Mouse (Mus musculus) olfactory bulb, adult 2 months (tissue): Measurements from ENCODE around the gene Cacnb3. TPM values are rescaled to one million over a fixed set of nuclear protein-coding genes. Genes with fewer than 3 reads are reported as not detected.

ENCODE experiments used
- H3K27ac ChIP-seq: fragments of 200-500 bp; 2 replicates; pipeline ENCODE4 v1.5.1; 2012; ENCODE audit warnings: low read depth, low read length; ENCODE audit not compliant: insufficient read depth
- H3K4me1 ChIP-seq: fragments of 200-500 bp; 2 replicates; pipeline ENCODE4 v1.6.1; 2012; ENCODE audit warnings: low read length; ENCODE audit not compliant: control insufficient read depth, insufficient read depth
- H3K4me3 ChIP-seq: fragments of 200-500 bp; 2 replicates; pipeline ENCODE4 v1.5.1; 2012; ENCODE audit warnings: mild to moderate bottlenecking, low read depth, low read length, moderate library complexity; ENCODE audit not compliant: insufficient read depth
- CTCF ChIP-seq: fragments of 200-500 bp; IDR thresholded peaks from 2 replicates; pipeline ENCODE4 v1.5.1; 2012; ENCODE audit warnings: low read depth, mild to moderate bottlenecking, low read length, moderate library complexity; ENCODE audit not compliant: insufficient read depth
- POLR2A ChIP-seq: fragments of 200-500 bp; IDR thresholded peaks from 2 replicates; pipeline ENCODE4 v1.6.1; 2012; ENCODE audit warnings: mild to moderate bottlenecking, low read depth, low read length, moderate library complexity; ENCODE audit not compliant: insufficient read depth
- WGBS: fragments of 180-500 bp; shearing (Covaris S2); methylation state at CpG from one replicate; pipeline ENCODE4 v1.1.7; 2018; 5-methylcytosine and 5-hydroxymethylcytosine counted together
- polyA plus RNA-seq: library from polyadenylated mRNA; stranded (reverse); fragments of >200 nt; gene quantifications from 2 replicates; pipeline ENCODE4 v1.2.4, GENCODE M21; 2012; ENCODE audit warnings: low replicate concordance; ENCODE audit not compliant: missing spikeins, insufficient read depth, insufficient read length

Gene Cacnb3
- polyA plus RNA-seq, 1 experiment = not detected

DNA sequence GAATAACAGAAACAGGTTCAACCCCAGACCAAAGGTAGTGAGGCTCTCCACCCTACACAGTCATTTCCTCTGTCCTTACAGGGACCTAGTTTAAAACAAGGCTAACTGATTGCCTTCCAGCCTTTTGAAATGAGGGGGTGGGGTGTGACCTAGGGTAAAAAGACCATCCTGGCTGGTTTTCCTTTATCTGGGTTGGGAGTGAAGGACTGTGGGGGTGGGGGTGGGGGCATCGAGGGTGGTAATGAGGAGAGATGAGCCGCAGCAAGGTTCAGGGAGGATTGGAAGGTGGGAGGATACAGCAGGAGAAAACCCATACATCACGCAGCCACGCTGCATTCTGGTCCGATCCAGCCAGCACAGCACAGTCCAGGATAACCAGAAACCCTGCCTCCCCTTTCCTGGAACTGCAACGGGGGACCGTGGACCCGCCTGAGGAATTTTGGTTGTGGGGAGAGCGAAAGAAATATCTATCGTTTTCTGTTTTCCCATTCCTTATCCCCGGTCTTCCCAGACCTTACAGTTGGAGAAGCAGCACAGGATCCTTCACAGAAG is 44.4 kb downstream of the Cacnb3 start:
- Histone ChIP-seq H3K4me3 (peak overlapping the region; percentile 43), H3K4me1 (peaks cover 28% of the 10 kb centered on the region), H3K27ac (no peak overlapping the region)
- TF ChIP-seq CTCF (no peak), POLR2A (no peak)
- 7% methylated on average over 11 of the region's 11 CpGs for WGBS

- TF ChIP-seq CTCF = no peak
- no peak for TF ChIP-seq POLR2A
- Histone ChIP-seq H3K4me3 (peak overlapping the region; percentile 43), H3K27ac (no peak overlapping the region), H3K4me1 (peaks cover 28% of the 10 kb centered on the region)
- WGBS = 3% methylated on average over 14 of the region's 14 CpGs
Observed at GRCm38 (mm10) chr15:98675634-98676250, 45.1 kb downstream of the Cacnb3 start.

- Histone ChIP-seq H3K4me1 (peaks cover 28% of the 10 kb centered on the region), H3K4me3 (peak overlapping the region; percentile 43), H3K27ac (no peak overlapping the region)
- TF ChIP-seq POLR2A = no peak
- no peak for TF ChIP-seq CTCF
- 1% methylated on average over 9 of the region's 9 CpGs for WGBS
Observed at GRCm38 (mm10) chr15:98676471-98676870, 45.8 kb downstream of the Cacnb3 start.

DNA sequence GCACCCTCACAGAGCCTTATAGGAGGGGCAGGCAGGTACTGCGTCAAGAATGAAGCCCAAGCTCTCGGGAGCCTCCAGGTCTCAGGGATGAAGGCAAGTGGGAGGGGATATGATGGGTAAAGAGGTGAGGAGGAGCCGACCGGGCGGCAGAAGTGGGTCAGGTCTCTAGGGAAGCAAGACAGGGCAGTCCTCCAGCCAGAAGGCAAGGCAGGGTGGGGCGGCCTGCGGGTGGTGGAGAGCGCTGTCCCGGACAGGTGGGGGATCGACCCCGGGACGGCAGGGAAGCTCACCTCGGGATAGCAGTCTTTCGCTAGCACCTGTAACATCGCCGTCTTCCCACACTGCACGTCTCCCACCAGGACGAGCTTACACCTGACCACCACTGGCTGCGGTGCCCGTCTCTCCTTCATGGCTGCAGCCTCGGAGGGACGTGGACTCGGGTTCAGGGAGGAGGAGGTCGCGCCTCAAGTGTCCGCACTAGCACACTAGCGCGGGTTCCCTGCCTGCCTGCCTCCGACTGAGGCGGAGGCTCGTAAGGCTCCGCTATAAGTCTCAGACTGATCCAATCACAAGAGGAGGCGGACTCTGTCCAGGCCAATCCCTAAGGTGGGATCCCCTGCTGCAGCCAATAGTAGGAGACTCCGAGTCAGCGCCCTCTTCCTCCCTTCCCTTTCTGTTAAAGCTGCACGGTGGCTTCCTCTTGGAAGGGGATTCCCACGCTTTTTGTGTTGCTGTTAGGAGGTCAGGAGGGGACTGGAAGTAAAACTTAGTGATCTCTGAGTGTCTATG is 46.5 kb downstream of the Cacnb3 start, which contains the start of gene Rnd1:
TSS of gene Rnd1 (minus strand) at position 522 of the 789 bp plus-strand sequence.
- under 1% methylated on average over 37 of the region's 37 CpGs for whole genome bisulfite sequencing
- Histone ChIP-seq H3K4me3 (peak within 1 kb of the TSS; percentile 51), H3K4me1 (peaks cover 28% of the 10 kb centered on the region), H3K27ac (no peak within 1 kb of the TSS)
- no peak for TF ChIP-seq CTCF
- TF ChIP-seq POLR2A = peak; percentile 99

- Histone ChIP-seq H3K4me1 (peaks cover 20% of the 10 kb centered on the region), H3K4me3 (no peak overlapping the region), H3K27ac (no peak overlapping the region)
- TF ChIP-seq POLR2A (no peak), CTCF (no peak)
- WGBS = 68% methylated on average over 7 of the region's 7 CpGs
Observed at GRCm38 (mm10) chr15:98677977-98678376, 47.3 kb downstream of the Cacnb3 start.

GRCm38 (mm10) chr15:98680660-98681059 is 50.0 kb downstream of the Cacnb3 start:
- Histone ChIP-seq H3K4me3 (no peak overlapping the region), H3K4me1 (peaks cover 8% of the 10 kb centered on the region), H3K27ac (no peak overlapping the region)
- TF ChIP-seq POLR2A (no peak), CTCF (no peak)
- 77% methylated on average over 8 of the region's 8 CpGs for WGBS

- Histone ChIP-seq H3K27ac (no peak overlapping the region), H3K4me3 (no peak overlapping the region), H3K4me1 (no peaks in the 10 kb centered on the region)
- TF ChIP-seq CTCF = no peak
- no peak for TF ChIP-seq POLR2A
- WGBS = 87% methylated on average over 7 of the region's 7 CpGs
Observed at GRCm38 (mm10) chr15:98681633-98682032, 51.0 kb downstream of the Cacnb3 start.

- Histone ChIP-seq H3K4me3 (no peak overlapping the region), H3K4me1 (no peaks in the 10 kb centered on the region), H3K27ac (no peak overlapping the region)
- TF ChIP-seq CTCF (no peak), POLR2A (no peak)
- 77% methylated on average over 10 of the region's 10 CpGs for WGBS
Observed at GRCm38 (mm10) chr15:98683177-98683576, 52.5 kb downstream of the Cacnb3 start.

DNA sequence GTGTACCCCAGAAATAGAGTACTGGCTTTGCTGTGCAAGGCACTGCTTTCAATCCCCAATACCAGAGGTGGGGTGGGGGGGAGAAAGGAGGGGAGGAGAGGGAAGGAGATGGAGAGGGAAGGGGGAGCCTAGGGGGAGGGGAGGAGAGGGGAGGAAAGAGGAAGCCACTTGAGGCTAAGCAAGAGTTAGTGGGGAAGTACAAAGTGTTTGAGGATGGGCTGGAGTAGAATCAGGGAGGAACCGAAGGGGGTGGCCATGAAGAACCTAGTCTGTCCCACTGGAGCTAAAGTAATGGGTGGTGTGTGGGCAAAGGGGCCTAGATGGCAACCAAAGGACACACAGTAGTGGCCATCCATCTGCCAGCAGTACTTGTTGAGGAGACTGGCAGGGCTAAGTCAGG is 53.1 kb downstream of the Cacnb3 start:
- no peak overlapping the region for H3K4me3 ChIP-seq
- H3K4me1 ChIP-seq = no peaks in the 10 kb centered on the region
- no peak overlapping the region for H3K27ac ChIP-seq
- 94% methylated on average over 1 of the region's 1 CpGs for WGBS
- TF ChIP-seq POLR2A = no peak
- TF ChIP-seq CTCF = no peak
